Comparison of ENCODE assay signal across 18 mouse cellular contexts in genomic region chr5:41578051-41578450, GRCm38 (mm10).
"Had no signal": no experiment of that assay in that cellular context is flagged by ENCODE, and none has a peak within 500 bp of the region (broad histone marks: within the 10 kb centered on the region; RNA-seq: fewer than 3 reads in every experiment).

No protein-coding gene starts in this region.

- ATAC-seq: liver, embryonic 12.5 days; midbrain, embryonic 15.5 days had no signal

- H3K27ac ChIP-seq: kidney, postnatal 0 days; layer of hippocampus, adult 2 months; limb, embryonic 10.5 days; limb, embryonic 13.5 days; liver, embryonic 12.5 days; liver, embryonic 15.5 days; lung, embryonic 15.5 days; midbrain, embryonic 10.5 days; midbrain, embryonic 15.5 days had no signal

- H3K4me2 ChIP-seq: limb, embryonic 13.5 days; liver, embryonic 12.5 days; liver, embryonic 15.5 days; lung, embryonic 15.5 days; midbrain, embryonic 15.5 days had no signal

- H3K9ac ChIP-seq: limb, embryonic 13.5 days; liver, embryonic 12.5 days; liver, embryonic 15.5 days; lung, embryonic 15.5 days; midbrain, embryonic 15.5 days had no signal

- H3K4me3 ChIP-seq: layer of hippocampus, adult 2 months; limb, embryonic 10.5 days; limb, embryonic 13.5 days; liver, embryonic 12.5 days; liver, embryonic 15.5 days; lung, embryonic 15.5 days; megakaryocyte, embryonic 14.5 days; midbrain, embryonic 10.5 days; midbrain, embryonic 15.5 days had no signal

- H3K4me1 ChIP-seq: limb, embryonic 10.5 days; limb, embryonic 13.5 days; liver, embryonic 12.5 days; liver, embryonic 15.5 days; lung, embryonic 15.5 days; megakaryocyte, embryonic 14.5 days; midbrain, embryonic 10.5 days; midbrain, embryonic 15.5 days had no signal

- H3K27me3 ChIP-seq: limb, embryonic 13.5 days; liver, embryonic 12.5 days; liver, embryonic 15.5 days; lung, embryonic 15.5 days; megakaryocyte, embryonic 14.5 days; midbrain, embryonic 15.5 days had no signal

- DNase-seq: kidney, postnatal 25 days; layer of hippocampus, adult 9-11 months; liver; lung, adult 18-20 months; lung, postnatal 10 days; lung, postnatal 36 days; thymus, adult 18-20 months; thymus, postnatal 36 days had no signal

- H3K9me3 ChIP-seq: limb, embryonic 10.5 days; limb, embryonic 13.5 days; liver, embryonic 12.5 days; liver, embryonic 15.5 days; lung, embryonic 15.5 days; midbrain, embryonic 10.5 days; midbrain, embryonic 15.5 days had no signal

- H3K36me3 ChIP-seq: limb, embryonic 10.5 days; limb, embryonic 13.5 days; liver, embryonic 12.5 days; liver, embryonic 15.5 days; lung, embryonic 15.5 days; midbrain, embryonic 10.5 days; midbrain, embryonic 15.5 days had no signal
